Mouse (Mus musculus): ENCODE measurements around the gene Ddah2. TPM values are rescaled to one million over a fixed set of nuclear protein-coding genes. Genes with fewer than 3 reads are reported as not detected.
A peak's percentile ranks its signal among the peaks of the same experiment; 100 is the strongest.

Ddah2 gene
- total RNA-seq, 2 experiments from 2014 or later, result 35.2 to 51.7 TPM

GRCm38 (mm10) chr17:35077786-35078233, 19.0 kb downstream of the Ddah2 start, which contains the start of gene Ly6g6d:
Ly6g6d (minus strand) TSS chr17:35078065.
- peak; percentile 53 for DNase-seq

GRCm38 (mm10) chr17:35079778-35080177, 20.9 kb downstream of the Ddah2 start:
- DNase-seq, result no peak

GRCm38 (mm10) chr17:35080248-35080647, 21.4 kb downstream of the Ddah2 start:
- no peak for DNase-seq

- no peak for DNase-seq
Measured at GRCm38 (mm10) chr17:35080710-35081109, 21.9 kb downstream of the Ddah2 start.

GRCm38 (mm10) chr17:35082841-35083576, 24.2 kb downstream of the Ddah2 start:
- DNase-seq, result no peak

GRCm38 (mm10) chr17:35083929-35084497, 25.2 kb downstream of the Ddah2 start:
- no peak for DNase-seq

GRCm38 (mm10) chr17:35085208-35085865, 26.5 kb downstream of the Ddah2 start, which contains the start of gene Ly6g6f:
Ly6g6f (minus strand) TSS chr17:35085610.
- no peak for DNase-seq

- no peak for DNase-seq
Measured at GRCm38 (mm10) chr17:35088151-35088550, 29.3 kb downstream of the Ddah2 start.

GRCm38 (mm10) chr17:35088825-35089644, 30.2 kb downstream of the Ddah2 start, which contains the start of gene Abhd16a:
Abhd16a (plus strand) TSS chr17:35089263.
- peak; percentile 95 for DNase-seq

GRCm38 (mm10) chr17:35090166-35090932, 31.5 kb downstream of the Ddah2 start:
- peak; percentile 43 for DNase-seq

GRCm38 (mm10) chr17:35092403-35093198, 33.8 kb downstream of the Ddah2 start:
- no peak for DNase-seq

- no peak for DNase-seq
Measured at GRCm38 (mm10) chr17:35094475-35095365, 35.9 kb downstream of the Ddah2 start.

GRCm38 (mm10) chr17:35096597-35096996, 37.8 kb downstream of the Ddah2 start:
- DNase-seq, result no peak

- DNase-seq, result peak; percentile 34
Measured at GRCm38 (mm10) chr17:35097164-35097655, 38.4 kb downstream of the Ddah2 start.

GRCm38 (mm10) chr17:35100196-35100765, 41.4 kb downstream of the Ddah2 start:
- DNase-seq, result no peak

- peak; percentile 36 for DNase-seq
Measured at GRCm38 (mm10) chr17:35101161-35101560, 42.3 kb downstream of the Ddah2 start.

- no peak for DNase-seq
Measured at GRCm38 (mm10) chr17:35102299-35102698, 43.5 kb downstream of the Ddah2 start.

GRCm38 (mm10) chr17:35103221-35103690, 44.4 kb downstream of the Ddah2 start:
- no peak for DNase-seq

- no peak for DNase-seq
Measured at GRCm38 (mm10) chr17:35104079-35104478, 45.2 kb downstream of the Ddah2 start.
